Mouse (Mus musculus) left cerebral cortex, adult 2 months (tissue): ENCODE measurements around the gene Eef2. TPM values are rescaled to one million over a fixed set of nuclear protein-coding genes. Genes with fewer than 3 reads are reported as not detected.

Experiments used
- DNase-seq, 2 experiments: peaks; one replicate each; pipeline ENCODE4 v3.0.0; 2021 to 2022; ENCODE audit warnings: low spot score in 2 of 2, mixed read lengths in 1 of 2; ENCODE audit errors: extremely low spot score in 1 of 2
- H3K27ac ChIP-seq: fragments of 200-600 bp; 2 replicates; pipeline ENCODE4 v1.8.1; 2022
- H3K4me3 ChIP-seq: fragments of 200-600 bp; 2 replicates; pipeline ENCODE4 v1.8.1; 2022
- CTCF ChIP-seq: fragments of 200-600 bp; IDR thresholded peaks from 2 replicates; pipeline ENCODE4 v1.8.1; 2022; ENCODE audit warnings: antibody characterized with exemption, mild to moderate bottlenecking, moderate library complexity
- intact Hi-C: fragments of 180-260 bp; cut with DNase I; formaldehyde crosslinking; loops from one replicate; pipeline ENCODE4 v1.15.1; 2025
- total RNA-seq, 2 experiments: library from RNA; stranded (reverse); gene quantifications; 2 replicates each; pipeline ENCODE4 v1.2.3; 2021

Gene Eef2
- total RNA-seq, 2 experiments from 2014 or later: 884 to 901 TPM

DNA sequence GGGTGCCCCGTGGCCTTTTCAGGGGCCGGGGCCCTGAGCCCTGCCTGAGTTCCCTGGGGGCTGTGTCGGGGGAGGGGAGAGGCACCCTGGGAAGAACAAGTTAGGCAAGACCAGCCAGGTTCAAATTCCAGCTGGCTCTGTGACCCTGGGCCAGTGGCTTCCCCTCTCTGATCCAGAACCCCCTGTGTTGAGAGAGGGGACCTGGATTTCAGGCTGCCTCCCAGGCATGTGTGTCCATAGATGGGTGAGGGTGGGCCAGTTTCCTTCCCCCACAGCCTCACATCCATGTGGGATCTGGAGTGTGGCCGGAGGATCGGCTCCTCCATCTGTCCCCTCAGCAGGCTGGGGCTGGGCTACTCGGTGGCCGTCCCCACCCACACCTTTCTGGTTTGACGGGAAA lies 36.4 kb upstream of the Eef2 start:
- peak overlapping the region; percentile 29 for H3K27ac ChIP-seq
- DNase-seq: no peak
- intact Hi-C loops: no loop called here
- H3K4me3 ChIP-seq: peak overlapping the region; percentile 83
- no peak for TF ChIP-seq CTCF

DNA sequence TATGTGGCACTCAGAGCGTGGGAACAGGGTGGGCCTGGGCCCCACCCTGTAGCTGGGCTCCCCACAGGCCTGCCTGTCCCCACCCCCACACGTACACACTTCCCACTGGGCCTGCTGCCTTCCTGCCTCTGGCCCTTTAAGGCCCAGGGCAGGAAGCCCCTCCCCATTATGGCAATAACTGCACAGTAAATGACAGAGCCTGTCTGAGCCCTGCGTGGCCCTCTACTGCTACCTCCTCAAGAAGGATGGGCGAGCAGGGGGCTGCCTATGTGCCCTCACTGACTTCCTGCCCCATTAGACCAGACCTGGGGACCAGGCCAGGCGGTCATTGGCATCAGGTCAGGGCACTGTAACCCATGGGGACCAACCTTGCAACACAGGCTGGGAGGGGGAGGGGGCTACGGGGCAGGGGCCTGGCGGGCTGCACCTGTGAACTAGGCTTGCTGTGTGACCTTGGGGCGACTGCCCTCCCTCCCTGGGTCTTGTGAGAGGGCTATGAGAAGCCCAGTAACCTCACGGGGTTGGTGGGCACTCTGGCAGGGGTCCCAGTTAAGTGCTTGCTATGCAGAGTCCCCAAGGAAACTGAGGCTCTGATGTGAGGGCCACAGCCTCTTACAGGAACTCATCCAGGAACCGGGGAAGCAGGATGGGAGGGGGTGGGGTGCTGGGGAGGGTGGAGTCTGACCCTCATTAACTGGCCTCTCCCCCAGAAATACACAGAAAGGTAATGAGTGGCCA lies 35.5 kb upstream of the Eef2 start:
- DNase-seq: no peak
- no peak for TF ChIP-seq CTCF
- H3K27ac ChIP-seq: peak overlapping the region; percentile 29; the same call in 1 of the 2 replicates
- H3K4me3 ChIP-seq: peak overlapping the region; percentile 13; the same call in 1 of the 2 replicates
- intact Hi-C loops: no loop called here

DNA sequence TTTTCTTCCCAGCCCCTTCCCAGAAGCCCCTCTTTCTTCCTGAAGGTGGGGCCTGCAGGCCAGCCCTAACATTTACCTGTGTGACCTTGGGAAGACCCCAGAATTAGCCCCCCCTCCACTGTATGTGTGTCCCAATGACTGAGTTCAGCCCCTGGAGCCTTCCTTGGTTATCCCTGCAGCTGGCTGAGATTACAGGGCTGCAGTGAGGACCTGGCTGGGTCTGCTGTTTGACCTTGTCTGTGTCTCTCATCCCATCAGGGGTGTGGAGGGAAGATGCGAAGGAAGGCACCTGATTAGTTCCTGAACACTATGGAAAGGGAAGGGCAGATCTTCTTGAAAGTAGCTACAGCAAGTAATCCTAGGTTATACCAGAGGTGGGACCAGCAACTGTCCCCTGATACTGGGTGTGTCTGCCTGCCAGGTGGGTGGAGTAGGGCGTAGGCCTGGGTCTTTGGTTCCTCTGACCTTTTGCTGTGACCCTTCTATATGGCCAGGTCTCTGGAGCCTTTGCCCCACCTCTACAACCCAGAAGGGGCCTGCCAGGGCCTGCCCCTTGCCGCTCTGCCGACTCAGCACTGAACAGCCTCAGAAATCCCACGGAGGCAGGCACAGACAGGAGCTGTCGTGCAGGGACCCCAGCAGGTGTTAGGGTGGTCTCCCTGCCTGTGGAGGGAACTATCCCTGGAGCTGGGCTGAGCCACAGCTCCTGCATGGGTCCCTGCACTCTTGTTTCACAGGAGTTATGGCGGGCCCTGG lies 34.8 kb upstream of the Eef2 start:
- TF ChIP-seq CTCF: no peak
- Histone ChIP-seq H3K4me3 (no peak overlapping the region), H3K27ac (no peak overlapping the region)
- no peak for DNase-seq
- intact Hi-C loops: no loop called here

DNA sequence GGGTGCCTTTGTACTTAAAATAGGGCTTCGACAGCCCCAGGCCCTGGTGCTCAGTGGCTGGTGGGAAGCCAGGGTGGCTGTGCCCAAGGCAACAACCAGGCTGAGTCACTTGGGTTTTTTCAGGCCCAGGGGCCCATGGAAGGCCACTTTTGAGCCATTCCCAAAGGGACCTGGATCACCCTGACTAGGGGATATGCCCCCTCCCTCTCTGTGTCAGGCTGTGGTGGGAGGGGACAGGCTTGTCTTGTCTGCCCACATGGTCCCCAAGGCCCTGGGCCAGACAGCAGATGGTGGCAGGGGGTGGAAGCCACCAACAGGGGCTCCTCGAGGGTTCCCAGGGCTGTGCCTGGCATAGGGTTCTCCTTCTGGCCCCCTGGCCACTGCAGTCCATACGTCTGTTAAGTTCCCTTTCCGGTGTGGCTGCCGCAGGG lies 33.9 kb upstream of the Eef2 start:
- no peak for TF ChIP-seq CTCF
- Histone ChIP-seq H3K27ac (peak overlapping the region; percentile 34; the same call in 1 of the 2 replicates), H3K4me3 (no peak overlapping the region)
- DNase-seq: no peak
- intact Hi-C loops: no loop called here

DNA sequence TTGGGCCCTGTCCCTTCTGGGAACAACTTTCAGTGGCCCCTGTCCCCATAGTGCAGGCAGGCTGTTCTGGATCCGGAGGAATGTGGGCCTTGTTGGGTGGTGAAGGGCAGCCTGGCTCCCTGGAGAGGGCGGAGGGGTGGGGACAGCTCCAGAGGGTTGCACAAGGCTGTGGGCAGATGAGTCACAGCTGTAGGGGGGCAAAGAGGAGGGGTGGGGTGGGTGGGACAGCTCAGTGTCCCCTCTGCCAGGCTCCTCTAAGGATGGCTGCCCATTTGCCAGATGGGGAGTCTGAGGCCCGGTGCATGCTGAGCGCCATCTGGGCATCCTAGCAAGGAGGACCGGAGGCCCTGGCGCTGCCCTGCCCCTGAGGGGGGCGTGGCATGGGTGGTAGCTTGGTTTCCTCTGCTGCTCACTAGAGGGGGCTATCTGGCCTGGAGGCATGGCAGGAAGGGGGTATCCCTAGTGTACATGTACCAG lies 33.2 kb upstream of the Eef2 start:
- Histone ChIP-seq H3K27ac (peak overlapping the region; percentile 34; the same call in 1 of the 2 replicates), H3K4me3 (no peak overlapping the region)
- TF ChIP-seq CTCF: no peak
- intact Hi-C loops: no loop called here
- no peak for DNase-seq

DNA sequence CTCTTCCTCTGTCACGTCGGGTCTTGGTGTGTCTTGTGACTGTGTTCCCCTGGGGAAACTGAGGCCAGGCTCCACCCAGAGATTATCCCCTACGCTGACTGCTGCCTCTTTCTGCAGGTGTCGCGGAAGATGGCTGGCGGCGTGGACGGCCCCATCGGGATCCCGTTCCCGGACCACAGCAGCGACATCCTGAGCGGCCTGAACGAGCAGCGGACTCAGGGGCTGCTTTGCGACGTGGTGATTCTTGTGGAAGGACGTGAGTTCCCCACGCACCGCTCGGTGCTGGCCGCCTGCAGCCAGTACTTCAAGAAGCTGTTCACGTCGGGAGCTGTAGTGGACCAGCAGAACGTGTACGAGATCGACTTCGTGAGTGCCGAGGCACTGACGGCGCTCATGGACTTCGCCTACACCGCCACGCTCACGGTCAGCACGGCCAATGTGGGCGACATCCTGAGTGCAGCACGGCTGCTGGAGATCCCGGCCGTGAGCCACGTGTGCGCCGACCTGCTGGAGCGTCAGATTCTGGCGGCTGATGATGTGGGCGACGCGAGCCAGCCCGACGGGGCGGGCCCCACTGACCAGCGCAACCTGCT lies 32.5 kb upstream of the Eef2 start:
- no peak for DNase-seq
- no peak for TF ChIP-seq CTCF
- H3K4me3 ChIP-seq: no peak overlapping the region
- no peak overlapping the region for H3K27ac ChIP-seq
- intact Hi-C loops: no loop called here

DNA sequence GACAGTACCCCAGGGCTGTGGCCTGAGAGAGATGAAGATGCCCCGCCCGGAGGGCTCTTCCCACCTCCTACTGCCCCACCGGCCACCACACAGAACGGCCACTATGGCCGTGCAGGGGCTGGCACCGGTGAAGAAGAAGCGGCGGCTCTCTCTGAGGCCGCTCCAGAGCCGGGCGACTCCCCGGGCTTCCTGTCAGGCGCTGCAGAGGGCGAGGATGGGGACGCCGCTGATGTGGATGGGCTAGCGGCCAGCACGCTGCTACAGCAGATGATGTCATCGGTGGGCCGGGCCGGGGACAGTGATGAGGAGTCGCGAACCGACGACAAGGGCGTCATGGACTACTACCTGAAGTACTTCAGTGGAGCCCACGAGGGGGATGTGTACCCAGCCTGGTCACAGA lies 31.8 kb upstream of the Eef2 start:
- intact Hi-C loops: no loop called here
- no peak for TF ChIP-seq CTCF
- H3K4me3 ChIP-seq: no peak overlapping the region

DNA sequence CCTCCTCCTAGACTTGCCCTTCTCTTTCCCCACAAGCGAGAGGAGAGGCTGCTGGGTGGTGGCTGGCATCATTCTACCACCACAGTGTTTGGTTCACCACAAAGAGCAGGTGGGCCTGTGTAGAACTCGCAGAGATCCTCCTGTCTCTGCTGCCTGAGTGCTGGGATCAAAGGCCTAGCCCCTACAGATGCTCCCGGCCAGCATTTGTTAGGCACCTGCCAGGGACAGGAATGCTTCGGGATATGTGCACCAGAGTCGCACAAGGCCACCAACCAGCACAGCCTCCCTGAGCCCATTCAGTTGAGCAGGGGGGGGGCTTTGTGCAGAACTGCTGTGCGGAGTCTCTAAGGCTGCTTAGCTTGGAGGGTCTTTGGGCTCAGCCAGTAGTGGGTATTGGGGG lies 31.1 kb upstream of the Eef2 start:
- TF ChIP-seq CTCF: no peak
- no peak for DNase-seq
- intact Hi-C loops: no loop called here
- no peak overlapping the region for H3K4me3 ChIP-seq
- H3K27ac ChIP-seq: no peak overlapping the region

More for the DNA sequence above, 31.8 kb upstream of the Eef2 start:
- no peak overlapping the region for H3K27ac ChIP-seq
- no peak for DNase-seq

DNA sequence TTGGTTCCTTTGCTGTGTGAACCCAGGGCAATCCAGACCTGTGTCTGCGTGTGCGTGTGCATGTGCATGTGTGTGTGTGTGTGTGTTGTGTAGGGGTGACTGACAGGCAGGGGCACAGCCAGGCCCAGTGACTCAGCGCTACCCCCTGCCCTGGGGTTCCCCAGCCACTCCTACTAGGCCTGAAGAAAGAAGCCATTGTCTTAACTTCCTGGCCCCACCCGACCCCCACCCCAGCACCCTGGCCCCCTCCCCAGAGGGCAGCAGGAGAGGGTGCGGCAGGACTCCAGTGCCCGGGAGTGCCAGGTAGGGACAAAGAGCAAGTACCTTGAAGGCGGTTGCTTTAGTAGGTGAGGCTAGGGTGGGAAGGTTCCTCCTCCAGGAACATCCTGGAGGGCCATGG lies 30.7 kb upstream of the Eef2 start:
- Histone ChIP-seq H3K27ac (peak overlapping the region; percentile 28), H3K4me3 (no peak overlapping the region)
- intact Hi-C loops: no loop called here
- TF ChIP-seq CTCF: no peak
- DNase-seq: no peak

DNA sequence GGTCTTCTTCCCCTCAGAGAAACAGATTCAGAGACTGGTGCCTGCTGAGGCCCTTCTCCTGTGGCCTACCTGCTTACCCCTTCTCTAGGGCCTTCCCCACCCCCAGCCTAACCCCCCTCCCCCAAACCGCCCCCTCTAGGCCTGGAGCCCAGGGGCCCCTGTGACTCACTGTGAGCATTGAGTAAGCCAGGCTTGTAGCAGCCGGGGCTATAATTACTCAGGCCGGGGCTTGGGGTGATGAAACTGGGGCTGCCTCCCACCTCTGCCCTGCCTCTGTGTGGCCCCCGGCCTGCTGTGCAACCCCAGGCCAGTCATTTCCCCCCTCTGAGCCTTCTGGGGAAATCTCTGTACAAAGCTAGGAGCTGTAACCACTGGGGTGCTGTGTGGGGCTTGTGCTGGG lies 30.1 kb upstream of the Eef2 start:
- intact Hi-C loops: no loop called here
- no peak for DNase-seq

DNA sequence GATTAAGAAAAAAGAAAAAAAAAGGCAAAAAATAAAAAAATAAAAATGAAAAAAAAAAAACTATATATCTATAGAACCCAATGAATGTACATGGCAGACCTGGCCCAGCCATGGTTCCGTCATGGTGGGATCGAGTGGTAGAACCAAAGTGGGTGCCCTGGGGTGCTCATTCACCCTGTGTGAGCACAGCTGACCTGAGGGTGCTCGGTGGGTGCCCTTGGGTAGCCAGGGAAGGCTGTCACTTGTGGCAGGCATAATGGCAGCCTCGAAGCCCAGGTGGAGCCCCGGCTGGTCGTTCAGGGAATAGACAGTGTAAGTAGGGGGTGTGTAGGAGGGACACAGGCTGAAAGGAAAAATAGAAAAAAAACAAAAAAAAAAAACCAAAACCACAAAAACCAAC lies 25.2 kb upstream of the Eef2 start:
- no peak for DNase-seq
- no peak overlapping the region for H3K27ac ChIP-seq
- no peak for TF ChIP-seq CTCF
- no peak overlapping the region for H3K4me3 ChIP-seq
- intact Hi-C loops: no loop called here

More for the DNA sequence above, 30.1 kb upstream of the Eef2 start:
- no peak overlapping the region for H3K4me3 ChIP-seq
- H3K27ac ChIP-seq: peak overlapping the region; percentile 28
- TF ChIP-seq CTCF: no peak

DNA sequence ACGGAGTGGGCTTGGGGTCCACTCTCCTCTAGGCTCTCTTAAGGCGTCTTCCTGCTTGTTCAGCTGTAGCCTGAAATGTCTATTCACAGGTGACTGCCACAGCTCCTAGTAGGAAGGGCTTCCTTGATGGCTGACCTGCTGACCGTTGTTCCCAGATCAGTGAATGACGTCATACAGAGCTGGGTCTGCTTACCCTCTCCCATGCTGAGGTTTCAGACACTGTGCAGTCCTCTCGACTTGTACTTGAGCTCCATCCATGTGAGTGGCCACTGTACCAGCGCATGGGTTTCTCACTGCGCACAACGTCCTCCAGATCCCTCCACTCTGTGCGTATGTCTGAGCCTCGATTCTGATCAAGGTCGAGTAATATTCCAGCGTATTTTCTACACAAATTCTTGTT lies 23.8 kb upstream of the Eef2 start:
- DNase-seq: no peak
- Histone ChIP-seq H3K4me3 (no peak overlapping the region), H3K27ac (no peak overlapping the region)
- intact Hi-C loops: no loop called here
- no peak for TF ChIP-seq CTCF
